Mouse (Mus musculus) embryo, embryonic 10.5 days (tissue): ENCODE measurements around the gene Kcnh4.
A peak's percentile ranks its signal among the peaks of the same experiment; 100 is the strongest.
"Not testable (repeated sequence)": the region's sequence is repeated elsewhere in the genome, so short reads cannot be mapped to it uniquely, and the experiment has no call there.

Experiments
- DNase-seq: peaks from one replicate; pipeline ENCODE4 v3.0.0-alpha.2; 2015; ENCODE audit warnings: low spot score

Kcnh4 gene

DNA sequence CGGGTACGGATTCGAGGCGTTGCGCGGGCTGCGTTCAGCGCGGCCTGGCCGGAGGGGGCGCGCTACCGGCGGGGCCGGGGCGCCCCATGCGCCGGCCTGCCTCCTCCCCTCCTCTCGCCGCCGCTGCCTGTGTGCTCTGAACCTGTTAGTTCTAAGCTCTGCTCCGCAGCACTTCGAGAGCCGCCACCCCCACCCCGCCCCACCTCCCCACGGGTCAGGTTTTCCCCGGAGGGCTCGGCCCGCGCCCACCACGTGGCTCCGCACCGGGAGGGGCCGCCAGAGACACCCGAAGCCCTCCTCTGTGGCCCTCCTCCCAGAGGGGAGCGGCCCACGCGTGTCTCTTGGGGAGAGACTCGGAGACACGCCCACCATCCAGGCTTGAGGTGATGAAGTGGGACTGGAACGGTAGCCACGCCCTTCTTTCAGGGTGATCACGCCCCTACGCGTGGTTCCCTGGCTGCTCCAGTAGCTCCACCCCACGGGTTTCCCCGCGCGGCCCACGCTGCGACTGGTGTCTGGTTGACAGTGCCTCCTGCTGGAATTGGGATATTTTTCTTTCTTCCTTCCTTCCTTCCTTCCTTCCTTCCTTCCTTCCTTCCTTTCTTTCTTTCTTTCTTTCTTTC lies at the start of gene Kcnh4:
Gene Kcnh4, minus strand, starts transcription at position 332 of the 623 bp plus-strand sequence.
- DNase-seq = peak; percentile 58

DNA sequence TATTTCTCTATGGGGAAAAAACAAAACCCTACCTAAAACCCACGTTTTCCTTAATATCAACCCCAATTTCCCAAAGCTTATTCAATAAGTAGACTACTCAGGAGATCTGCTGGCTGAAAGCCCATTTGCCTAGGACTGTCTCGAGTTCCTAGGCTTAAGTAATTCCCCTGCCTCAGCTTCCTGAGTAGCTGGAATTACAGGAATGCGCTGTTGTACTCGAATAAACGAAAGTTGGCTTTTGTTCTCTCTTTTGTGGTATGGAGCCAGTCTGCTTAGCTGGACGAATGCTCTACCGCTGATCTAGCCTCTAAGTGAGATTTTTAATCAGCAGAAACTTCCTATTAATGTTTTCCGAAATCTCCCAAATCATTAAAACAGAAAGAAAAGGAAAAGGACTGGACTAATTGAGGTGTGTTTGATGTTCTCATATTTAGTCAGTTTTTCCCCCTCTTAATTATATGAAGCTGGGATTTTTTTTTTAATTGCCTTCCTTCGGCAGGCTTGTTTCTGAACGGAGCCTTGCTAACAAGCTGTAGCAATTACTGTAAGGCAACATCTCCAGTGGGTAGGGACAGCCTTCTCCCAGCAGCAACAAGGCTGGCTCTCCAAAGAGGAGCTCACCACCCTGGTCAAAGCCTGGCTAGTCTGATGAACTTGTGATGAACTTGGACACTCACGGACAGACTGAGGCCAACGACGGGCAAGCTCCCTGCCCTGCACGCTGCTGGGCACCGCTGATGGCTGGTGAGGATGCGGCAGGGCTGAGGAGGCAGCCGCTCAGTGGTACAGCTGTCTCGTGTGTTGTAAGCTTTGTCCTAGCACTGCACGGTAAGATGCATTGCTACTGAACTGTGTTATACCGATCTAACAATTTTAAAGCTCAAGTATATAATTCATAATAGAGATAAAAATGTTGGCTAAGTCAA lies 46.9 kb upstream of the Kcnh4 start:
- DNase-seq = no peak

DNA sequence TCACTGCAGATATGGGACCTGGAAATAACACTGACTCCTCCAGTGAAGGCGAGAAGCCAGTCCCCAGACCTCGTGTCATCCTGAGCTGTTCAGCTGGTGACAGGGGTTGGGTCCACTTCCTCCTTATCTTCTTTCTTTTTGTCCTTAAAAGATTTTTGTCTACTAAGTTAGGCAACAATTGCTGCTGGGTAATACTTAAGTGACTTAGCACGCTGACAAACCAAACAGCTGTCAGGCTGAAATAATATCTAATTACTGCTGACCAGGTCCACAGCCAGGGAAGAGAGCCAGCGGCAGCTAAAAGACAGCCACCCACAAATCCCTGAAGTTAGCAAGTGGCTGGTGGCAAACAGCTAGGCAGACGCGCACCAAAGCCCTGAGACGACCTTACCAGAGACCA lies 45.8 kb upstream of the Kcnh4 start:
- DNase-seq = no peak

DNA sequence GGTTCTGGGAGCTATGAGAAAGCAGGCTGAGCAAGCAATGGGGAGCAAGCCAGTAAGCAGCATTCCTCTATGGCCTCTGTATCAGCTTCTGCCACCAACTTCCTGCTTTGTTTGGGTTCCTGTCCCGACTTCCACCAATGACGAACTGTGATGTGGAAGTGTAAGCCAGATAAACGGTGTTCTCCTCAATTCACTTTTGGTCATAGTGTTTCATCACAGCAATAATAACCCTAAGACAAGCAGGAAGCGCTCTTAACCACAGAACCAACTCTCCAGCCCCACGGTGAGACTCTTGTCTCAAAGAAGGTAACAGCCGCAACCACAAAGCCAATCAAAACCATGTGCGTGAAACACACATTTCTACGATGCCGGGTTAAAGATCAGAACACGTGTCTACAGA lies 44.7 kb upstream of the Kcnh4 start:
- no peak for DNase-seq

DNA sequence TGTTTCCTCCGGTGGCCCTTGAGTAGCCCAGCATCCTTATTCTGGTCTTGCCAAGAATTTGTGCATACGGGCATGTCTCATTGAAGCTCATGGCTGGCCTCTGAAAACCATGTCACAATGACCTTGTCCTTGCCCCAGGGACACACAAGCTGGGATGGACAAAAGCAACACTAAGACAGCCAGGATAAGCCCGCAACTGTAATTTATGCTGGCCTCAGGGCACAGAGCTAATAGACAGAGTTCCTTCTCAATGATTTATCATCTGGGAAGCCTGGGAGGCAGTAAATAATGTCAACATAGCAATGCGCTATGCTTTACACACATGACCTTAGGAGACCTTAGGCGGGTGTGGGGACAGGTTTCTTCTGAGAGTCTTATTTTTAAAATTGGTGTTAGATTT lies 39.7 kb upstream of the Kcnh4 start:
- peak; percentile 34 for DNase-seq

DNA sequence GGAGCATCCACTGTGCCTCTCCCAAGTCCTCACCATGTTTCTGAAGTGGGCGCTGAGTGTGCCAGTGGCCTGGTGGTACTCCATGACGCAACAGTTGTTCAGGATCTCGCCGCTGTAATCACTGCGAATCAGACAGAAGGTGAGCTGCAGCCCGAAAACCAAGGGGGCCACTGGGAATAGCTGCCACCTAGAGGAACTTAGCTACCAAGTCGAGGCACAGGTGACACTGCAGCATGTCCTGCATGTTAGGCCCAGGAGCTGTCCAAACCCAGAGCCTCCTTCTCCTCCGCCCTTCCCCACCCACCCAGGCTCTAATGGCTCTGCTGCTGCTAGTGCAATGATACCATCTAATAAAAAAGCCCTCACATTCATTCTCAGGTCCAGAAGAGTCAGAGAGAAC lies 36.8 kb upstream of the Kcnh4 start:
- no peak for DNase-seq

GRCm38 (mm10) chr11:100795386-100795785 lies 35.6 kb upstream of the Kcnh4 start:
- DNase-seq = no peak

GRCm38 (mm10) chr11:100791457-100792049 lies 31.8 kb upstream of the Kcnh4 start:
- no peak for DNase-seq

DNA sequence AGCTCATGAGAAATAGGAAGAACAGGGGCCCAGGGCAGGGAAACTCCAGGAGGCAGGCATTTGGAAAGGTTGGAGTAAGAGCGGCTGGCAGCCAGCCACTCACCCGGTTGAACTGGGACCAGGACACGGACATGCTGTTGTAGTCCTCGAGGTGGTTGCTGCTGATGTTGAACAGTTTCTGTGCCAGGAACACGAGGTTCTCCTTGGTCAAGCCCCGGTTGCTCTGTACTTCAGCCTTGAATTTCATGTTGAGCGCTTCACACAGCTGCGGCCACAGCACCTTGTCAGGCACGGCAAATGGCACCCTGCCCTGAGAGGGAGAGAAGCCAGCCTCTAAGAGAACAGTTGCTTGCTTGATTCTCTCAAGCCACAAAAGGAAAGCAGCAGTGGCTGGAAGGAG lies 30.9 kb upstream of the Kcnh4 start:
- not testable (repeated sequence) for DNase-seq

- DNase-seq = no peak
Observed at GRCm38 (mm10) chr11:100789702-100790101, 30.0 kb upstream of the Kcnh4 start.

DNA sequence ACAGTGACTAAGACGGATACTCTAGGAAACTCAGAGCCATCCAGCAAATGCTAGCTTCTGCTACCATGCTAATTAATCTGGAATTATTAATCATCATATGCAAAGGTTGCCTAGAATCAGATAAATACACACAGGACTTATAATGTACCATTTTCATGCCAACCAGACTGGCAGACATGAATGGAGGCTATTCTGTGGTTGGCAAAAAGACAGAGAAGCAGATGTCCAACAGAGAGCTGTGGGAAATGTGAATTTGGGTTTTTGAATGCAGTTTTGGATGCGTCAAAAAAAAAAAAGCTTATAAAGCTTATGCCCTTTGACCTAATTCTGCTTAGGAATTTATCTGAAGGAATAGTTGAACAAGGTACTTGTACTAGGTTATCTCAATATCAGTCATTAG lies 26.0 kb upstream of the Kcnh4 start:
- DNase-seq = no peak

- no peak for DNase-seq
Observed at GRCm38 (mm10) chr11:100784286-100784685, 24.5 kb upstream of the Kcnh4 start.

- DNase-seq = no peak
Observed at GRCm38 (mm10) chr11:100782568-100782967, 22.8 kb upstream of the Kcnh4 start.

- DNase-seq = no peak
Observed at GRCm38 (mm10) chr11:100781763-100782475, 22.2 kb upstream of the Kcnh4 start.

DNA sequence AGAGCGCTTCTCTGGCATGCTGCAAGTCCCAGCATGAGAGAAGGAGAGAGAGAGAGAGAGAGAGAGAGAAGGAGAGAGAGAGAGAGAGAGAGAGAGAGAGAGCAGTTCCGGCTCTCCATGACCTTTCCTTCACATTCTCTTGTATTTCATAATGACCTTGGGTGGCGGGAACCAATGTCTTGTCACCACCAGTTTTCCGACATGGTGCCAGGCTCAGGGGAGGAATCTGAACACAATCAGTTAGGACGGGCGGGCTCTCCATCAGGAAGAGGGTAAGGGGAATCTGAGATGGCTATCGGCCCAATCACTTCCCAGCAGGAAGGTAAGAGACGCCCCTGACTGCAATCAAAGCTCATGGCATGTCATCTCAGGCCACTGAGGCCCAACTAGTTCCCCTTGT lies 20.5 kb upstream of the Kcnh4 start:
- no peak for DNase-seq

DNA sequence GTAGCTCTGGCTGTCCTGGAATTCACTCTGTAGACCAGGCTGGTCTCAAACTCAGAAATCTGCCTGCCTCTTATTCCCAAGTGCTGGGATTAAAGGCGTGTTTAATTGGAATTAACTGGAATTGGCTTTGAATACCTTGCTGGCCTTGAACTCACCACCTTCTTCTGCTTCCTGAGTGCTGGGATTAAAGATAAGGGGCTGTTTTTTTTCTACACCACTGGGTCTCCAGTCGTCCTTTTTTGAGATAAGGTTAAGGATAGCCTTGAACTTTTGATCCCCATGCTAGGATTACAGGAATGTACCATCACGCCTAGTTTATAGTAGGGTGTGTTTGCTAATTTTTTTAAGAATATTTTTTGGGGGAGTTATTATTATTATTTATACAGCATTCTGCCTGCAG lies 18.3 kb upstream of the Kcnh4 start:
- no peak for DNase-seq

- DNase-seq = no peak
Observed at GRCm38 (mm10) chr11:100775921-100776320, 16.2 kb upstream of the Kcnh4 start.

- no peak for DNase-seq
Observed at GRCm38 (mm10) chr11:100774261-100774660, 14.5 kb upstream of the Kcnh4 start.

- DNase-seq = peak; percentile 78
Observed at GRCm38 (mm10) chr11:100770646-100771408, 11.1 kb upstream of the Kcnh4 start, which contains the start of gene Ghdc. TSS of gene Ghdc (minus strand) at chr11:100770957.

- no peak for DNase-seq
Observed at GRCm38 (mm10) chr11:100769980-100770379, 10.2 kb upstream of the Kcnh4 start.

- no peak for DNase-seq
Observed at GRCm38 (mm10) chr11:100767871-100768270, 8.1 kb upstream of the Kcnh4 start.

- no peak for DNase-seq
Observed at GRCm38 (mm10) chr11:100766726-100767125, 7.0 kb upstream of the Kcnh4 start.
